Mouse (Mus musculus) cortical plate, adult 2 months (tissue): ENCODE results near the gene Dok3.

ENCODE experiments used
- CTCF ChIP-seq: fragments of 200-500 bp; IDR thresholded peaks from 2 replicates; pipeline ENCODE4 v1.5.1; 2011; ENCODE audit warnings: mild to moderate bottlenecking, control low read depth, low read length; ENCODE audit not compliant: insufficient read depth; ENCODE audit errors: extremely low read depth
- POLR2A ChIP-seq: fragments of 200-500 bp; IDR thresholded peaks from 2 replicates; pipeline ENCODE4 v1.6.1; 2011; ENCODE audit warnings: mild to moderate bottlenecking, low read length, control low read depth; ENCODE audit not compliant: insufficient read depth; ENCODE audit errors: extremely low read depth

DNA sequence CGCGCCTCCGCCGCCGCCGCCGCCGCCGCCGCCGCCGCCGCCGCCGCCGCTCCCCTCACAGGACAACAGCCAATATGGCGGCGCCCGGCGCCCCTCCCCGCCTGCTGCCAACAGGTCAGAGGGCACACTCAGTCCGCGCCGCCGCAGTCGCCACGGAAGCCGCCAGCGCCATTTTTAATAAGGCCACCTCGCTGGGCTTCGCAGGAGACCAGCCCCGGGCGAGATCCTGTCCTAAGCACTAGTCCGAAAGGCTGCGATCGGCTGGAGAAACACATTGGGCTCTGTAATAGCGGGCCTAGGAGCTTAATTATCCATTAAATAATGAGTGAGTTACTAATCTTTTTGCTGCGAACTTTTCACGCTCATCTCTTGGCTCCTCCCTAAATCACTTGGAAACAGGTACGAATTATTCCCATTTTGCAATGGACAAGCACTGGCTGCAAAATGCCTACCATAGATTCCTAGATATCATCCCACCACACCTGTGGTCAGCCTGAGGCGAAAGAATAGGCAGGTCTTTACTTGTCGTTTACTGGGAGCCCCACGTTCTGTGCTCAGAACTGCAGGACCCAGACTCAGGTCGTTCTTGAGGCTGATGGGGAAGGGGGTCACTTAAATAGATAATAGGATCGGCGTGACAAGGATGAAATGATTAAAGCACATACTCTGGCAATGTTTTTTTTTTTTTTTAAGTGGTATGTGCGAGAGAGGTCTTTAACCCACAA is 42.1 kb upstream of the Dok3 start, which contains the start of gene Fam193b:
- peak; percentile 71 for TF ChIP-seq POLR2A
- TF ChIP-seq CTCF, result no peak
